Mouse (Mus musculus) monocyte, adult 5-6 weeks (primary cell): ENCODE results near the gene Gm21761. TPM values are rescaled to one million over a fixed set of nuclear protein-coding genes. Genes with fewer than 3 reads are reported as not detected.

Experiments used
- total RNA-seq: library from RNA; stranded (forward); fragments of 200-1000, 200-491, 200-594 nt; gene quantifications from 3 replicates; pipeline ENCODE4 v1.2.3, GENCODE M21; 2017

Gene Gm21761
- total RNA-seq, 1 experiment from 2014 or later: not detected

Other genes starting within 250 kb of the Gm21761 start
- 42.9 to 60.0 TPM (median 53.2 TPM) in 3 replicates for gene Hmgcs1, start 238.9 kb downstream of the Gm21761 start, total RNA-seq
- 0.10 TPM in 2 of 3 replicates, not detected in the other for gene Nim1k, start 173.4 kb downstream of the Gm21761 start, total RNA-seq
- 68.4 to 81.1 TPM (median 71.3 TPM) in 3 replicates for gene Zfp131, start 138.4 kb downstream of the Gm21761 start, total RNA-seq
- gene AF067063, start 99.1 kb downstream of the Gm21761 start, total RNA-seq: not detected in 3 replicates
- not detected in 3 replicates for gene D13Ertd608e, start 93.3 kb downstream of the Gm21761 start, total RNA-seq
- gene Tcstv1, start 34.5 kb downstream of the Gm21761 start, total RNA-seq: not detected in 3 replicates
- gene B020031M17Rik, start 21.5 kb upstream of the Gm21761 start, total RNA-seq: not detected in 3 replicates
- gene Gm36079, start 97.7 kb upstream of the Gm21761 start, total RNA-seq: 4.4 TPM in 1 of 3 replicates, not detected in the others
- 136 to 183 TPM (median 179 TPM) in 3 replicates for gene Gm21188, start 122.9 kb upstream of the Gm21761 start, total RNA-seq
- gene Gm20767, start 211.0 kb upstream of the Gm21761 start, total RNA-seq: not detected in 3 replicates
- not detected in 3 replicates for gene Gm21818, start 243.2 kb upstream of the Gm21761 start, total RNA-seq